Mouse (Mus musculus) heart, embryonic 11.5 days (tissue): ENCODE results near the gene Sav1. TPM values are rescaled to one million over a fixed set of nuclear protein-coding genes. Genes with fewer than 3 reads are reported as not detected.

Source experiments
- ATAC-seq: fragments of 200-750 bp; cut with Nextera tagmentation; replicated peaks from 2 replicates; pipeline ENCODE4 v1.8.0; 2017; ENCODE audit warnings: moderate library complexity; ENCODE audit not compliant: insufficient number of reproducible peaks, low FRiP score, low TSS enrichment
- H3K27ac ChIP-seq: fragments of 300-500 bp; sonication (generic); 2 replicates; pipeline ENCODE4 v1.5.1; 2014; ENCODE audit warnings: mild to moderate bottlenecking, low read depth, low read length
- H3K27me3 ChIP-seq: fragments of 300-500 bp; sonication (generic); 2 replicates; pipeline ENCODE4 v1.6.1; 2014; ENCODE audit warnings: mild to moderate bottlenecking, low read length, mixed read lengths; ENCODE audit not compliant: control insufficient read depth, insufficient read depth
- H3K36me3 ChIP-seq: fragments of 300-500 bp; sonication (generic); 2 replicates; pipeline ENCODE4 v1.6.1; 2014; ENCODE audit warnings: mild to moderate bottlenecking, low read length, moderate library complexity, mixed read lengths; ENCODE audit not compliant: control insufficient read depth, insufficient read depth
- H3K4me1 ChIP-seq: fragments of 300-500 bp; sonication (generic); 2 replicates; pipeline ENCODE4 v1.6.1; 2014; ENCODE audit warnings: low read length; ENCODE audit not compliant: control insufficient read depth, insufficient read depth
- H3K4me2 ChIP-seq: fragments of 300-500 bp; sonication (generic); 2 replicates; pipeline ENCODE4 v1.6.1; 2014; ENCODE audit warnings: mild to moderate bottlenecking, moderate library complexity
- H3K4me3 ChIP-seq: fragments of 300-500 bp; sonication (generic); 2 replicates; pipeline ENCODE4 v1.5.1; 2014; ENCODE audit warnings: low read depth, low read length
- H3K9ac ChIP-seq: fragments of 300-500 bp; sonication (generic); 2 replicates; pipeline ENCODE4 v1.6.1; 2014; ENCODE audit warnings: mild to moderate bottlenecking, low read depth, low read length, moderate library complexity
- H3K9me3 ChIP-seq: fragments of 300-500 bp; sonication (generic); replicated peaks from 2 replicates; pipeline ENCODE4 v1.6.1; 2016; ENCODE audit warnings: low read length; ENCODE audit not compliant: control insufficient read depth
- WGBS: fragments of 180-500 bp; shearing (Covaris S2); extraction: QIAGEN DNeasy Blood & Tissue Kit; methylation state at CpG from one replicate; pipeline ENCODE4 v1.1.7; 2014; ENCODE audit not compliant: insufficient replicate concordance; 5-methylcytosine and 5-hydroxymethylcytosine counted together
- polyA plus RNA-seq: library from polyadenylated mRNA; unstranded; fragments of >200 nt; fragmentation: Nextera tagmentation; extraction: Ambion mirVana; gene quantifications from 2 replicates; pipeline ENCODE4 v1.2.1, GENCODE M21; 2014

Sav1 gene
- polyA plus RNA-seq, 1 experiment from 2014 or later, result 7.4 TPM

GRCm38 (mm10) chr12:69968154-69968553 is 18.6 kb downstream of the Sav1 start:
- Histone ChIP-seq H3K27ac (no peak overlapping the region), H3K9ac (no peak overlapping the region), H3K27me3 (no peaks in the 10 kb centered on the region), H3K4me3 (no peak overlapping the region), H3K4me1 (no peaks in the 10 kb centered on the region), H3K36me3 (peaks cover 15% of the 10 kb centered on the region), H3K9me3 (no peaks in the 10 kb centered on the region), H3K4me2 (no peak overlapping the region)
- 69% methylated on average over 5 of the region's 5 CpGs for WGBS
- no peak for ATAC-seq

GRCm38 (mm10) chr12:69967112-69967511 is 19.7 kb downstream of the Sav1 start:
- no peaks in the 10 kb centered on the region for H3K27me3 ChIP-seq
- 88% methylated on average over 6 of the region's 6 CpGs for WGBS
- ATAC-seq, result no peak
- H3K9me3 ChIP-seq, result no peaks in the 10 kb centered on the region
- H3K4me3 ChIP-seq, result no peak overlapping the region
- H3K4me1 ChIP-seq, result no peaks in the 10 kb centered on the region
- peaks cover 19% of the 10 kb centered on the region for H3K36me3 ChIP-seq
- no peak overlapping the region for H3K9ac ChIP-seq
- H3K27ac ChIP-seq, result no peak overlapping the region
- no peak overlapping the region for H3K4me2 ChIP-seq

GRCm38 (mm10) chr12:69966071-69966470 is 20.7 kb downstream of the Sav1 start:
- WGBS, result 61% methylated on average over 5 of the region's 5 CpGs
- H3K4me1 ChIP-seq, result no peaks in the 10 kb centered on the region
- H3K27me3 ChIP-seq, result no peaks in the 10 kb centered on the region
- no peaks in the 10 kb centered on the region for H3K9me3 ChIP-seq
- no peak overlapping the region for H3K4me2 ChIP-seq
- ATAC-seq, result no peak
- H3K27ac ChIP-seq, result no peak overlapping the region
- H3K4me3 ChIP-seq, result no peak overlapping the region
- H3K9ac ChIP-seq, result no peak overlapping the region
- H3K36me3 ChIP-seq, result peaks cover 13% of the 10 kb centered on the region

- no peaks in the 10 kb centered on the region for H3K27me3 ChIP-seq
- H3K36me3 ChIP-seq, result peaks cover 11% of the 10 kb centered on the region
- 79% methylated on average over 3 of the region's 3 CpGs for WGBS
- no peak for ATAC-seq
- H3K9ac ChIP-seq, result no peak overlapping the region
- H3K9me3 ChIP-seq, result no peaks in the 10 kb centered on the region
- no peak overlapping the region for H3K4me2 ChIP-seq
- no peaks in the 10 kb centered on the region for H3K4me1 ChIP-seq
- H3K4me3 ChIP-seq, result no peak overlapping the region
- H3K27ac ChIP-seq, result no peak overlapping the region
These were observed 21.2 kb downstream of the Sav1 start for GRCm38 (mm10) chr12:69965644-69966043.

GRCm38 (mm10) chr12:69963141-69963540 is 23.7 kb downstream of the Sav1 start:
- no peak overlapping the region for H3K27ac ChIP-seq
- WGBS, result 91% methylated on average over 6 of the region's 6 CpGs
- no peaks in the 10 kb centered on the region for H3K9me3 ChIP-seq
- H3K27me3 ChIP-seq, result no peaks in the 10 kb centered on the region
- no peaks in the 10 kb centered on the region for H3K4me1 ChIP-seq
- H3K4me2 ChIP-seq, result no peak overlapping the region
- no peak for ATAC-seq
- H3K36me3 ChIP-seq, result peaks cover 8% of the 10 kb centered on the region
- H3K4me3 ChIP-seq, result no peak overlapping the region
- no peak overlapping the region for H3K9ac ChIP-seq

- Histone ChIP-seq H3K27ac (no peak overlapping the region), H3K27me3 (no peaks in the 10 kb centered on the region), H3K4me3 (no peak overlapping the region), H3K36me3 (peaks cover 8% of the 10 kb centered on the region), H3K9me3 (no peaks in the 10 kb centered on the region), H3K4me1 (no peaks in the 10 kb centered on the region), H3K4me2 (no peak overlapping the region), H3K9ac (no peak overlapping the region)
- WGBS, result 52% methylated on average over 4 of the region's 4 CpGs
- no peak for ATAC-seq
These were observed 24.3 kb downstream of the Sav1 start for GRCm38 (mm10) chr12:69962468-69962867.

GRCm38 (mm10) chr12:69957378-69957777 is 29.4 kb downstream of the Sav1 start:
- H3K9ac ChIP-seq, result no peak overlapping the region
- H3K4me1 ChIP-seq, result no peaks in the 10 kb centered on the region
- H3K4me3 ChIP-seq, result no peak overlapping the region
- 80% methylated on average over 2 of the region's 2 CpGs for WGBS
- H3K4me2 ChIP-seq, result no peak overlapping the region
- H3K27me3 ChIP-seq, result no peaks in the 10 kb centered on the region
- no peaks in the 10 kb centered on the region for H3K9me3 ChIP-seq
- no peak for ATAC-seq
- H3K27ac ChIP-seq, result no peak overlapping the region
- no peaks in the 10 kb centered on the region for H3K36me3 ChIP-seq

- H3K4me2 ChIP-seq, result no peak overlapping the region
- no peaks in the 10 kb centered on the region for H3K36me3 ChIP-seq
- no peak overlapping the region for H3K27ac ChIP-seq
- no peaks in the 10 kb centered on the region for H3K4me1 ChIP-seq
- no peak overlapping the region for H3K4me3 ChIP-seq
- no peak for ATAC-seq
- no peak overlapping the region for H3K9ac ChIP-seq
- WGBS, result 51% methylated on average over 3 of the region's 3 CpGs
- no peaks in the 10 kb centered on the region for H3K9me3 ChIP-seq
- H3K27me3 ChIP-seq, result no peaks in the 10 kb centered on the region
These were observed 39.3 kb downstream of the Sav1 start for GRCm38 (mm10) chr12:69947502-69947901.

GRCm38 (mm10) chr12:69945861-69946260 is 40.9 kb downstream of the Sav1 start:
- H3K4me1 ChIP-seq, result no peaks in the 10 kb centered on the region
- H3K36me3 ChIP-seq, result no peaks in the 10 kb centered on the region
- H3K4me2 ChIP-seq, result no peak overlapping the region
- no peaks in the 10 kb centered on the region for H3K27me3 ChIP-seq
- H3K9ac ChIP-seq, result no peak overlapping the region
- no peak overlapping the region for H3K27ac ChIP-seq
- H3K9me3 ChIP-seq, result no peaks in the 10 kb centered on the region
- 89% methylated on average over 5 of the region's 5 CpGs for WGBS
- ATAC-seq, result no peak
- H3K4me3 ChIP-seq, result no peak overlapping the region
